28 mouse cellular contexts compared by ENCODE assay signal in genomic region chr17:94144298-94144697, GRCm38 (mm10).
DNase-seq lines count a peak whose midpoint lies in the region; ATAC-seq and TF ChIP-seq lines count a peak whose summit lies in the region.
"Had no signal": no experiment of that assay in that cellular context is flagged by ENCODE, and none has a peak within 500 bp of the region (broad histone marks: within the 10 kb centered on the region; RNA-seq: fewer than 3 reads in every experiment).

No protein-coding gene starts in this region.

- TF ChIP-seq POLR2A in brain, embryonic 14.5 days (IDR thresholded peaks at IDR 0.05; ENCODE audit: borderline replicate concordance, extremely low read depth, insufficient read depth, insufficient read length, poor library complexity, severe bottlenecking) = no peak

- H3K4me2 ChIP-seq in hindbrain, embryonic 11.5 days (replicated peaks; ENCODE audit: low read depth, low read length) = no peak overlapping the region
- H3K4me2 ChIP-seq in hindbrain, embryonic 14.5 days (replicated peaks) = no peak overlapping the region
- no peak overlapping the region for H3K4me2 ChIP-seq in hindbrain, embryonic 16.5 days (ENCODE audit: low read length)
- H3K4me2 ChIP-seq in hindbrain, embryonic 12.5 days (replicated peaks) = no peak overlapping the region
- no peak overlapping the region for H3K4me2 ChIP-seq in neural tube, embryonic 15.5 days
- H3K4me2 ChIP-seq: embryonic facial prominence, embryonic 13.5 days; embryonic facial prominence, embryonic 15.5 days; forebrain, embryonic 12.5 days had no signal

- no peak for DNase-seq in hindbrain, embryonic 11.5 days (ENCODE audit: low spot score)
- DNase-seq in hindbrain, embryonic 14.5 days (ENCODE audit: low spot score) = no peak
- DNase-seq in brain, embryonic 14.5 days (ENCODE audit: low read depth) = peak; percentile 4
- DNase-seq in B cell, adult 2 months = no peak
- DNase-seq: adrenal gland, adult 8-10 months; adrenal gland, postnatal 14 days; adrenal gland, postnatal 36 days; cerebellum, adult 11 months; cerebellum, adult 18-20 months; cerebellum, adult 8-10 months; cerebellum, adult 9-11 months; cerebellum, postnatal 14 days; cerebellum, postnatal 36 days; embryo, embryonic 11 days had no signal

- ATAC-seq in hindbrain, embryonic 11.5 days (ENCODE audit: low FRiP score) = 0 out of 2 replicates have a peak, but pooled peaks have one; percentile 27
- ATAC-seq in hindbrain, embryonic 14.5 days (ENCODE audit: low FRiP score) = no peak
- ATAC-seq in hindbrain, embryonic 16.5 days = peak; percentile 58
- ATAC-seq in hindbrain, embryonic 12.5 days (ENCODE audit: low FRiP score) = no peak
- 0 out of 2 replicates have a peak, but pooled peaks have one; percentile 35 for ATAC-seq in neural tube, embryonic 15.5 days (ENCODE audit: low FRiP score)
- ATAC-seq: activated CD4-positive, CD25-positive, alpha-beta regulatory T cell, adult 4 months; CD4-positive, CD25-positive, alpha-beta regulatory T cell, adult 4 months; forebrain, embryonic 16.5 days; Patski had no signal

- no peak overlapping the region for H3K27ac ChIP-seq in hindbrain, embryonic 11.5 days (ENCODE audit: low read depth, low read length)
- H3K27ac ChIP-seq in hindbrain, embryonic 14.5 days = no peak overlapping the region
- no peak overlapping the region for H3K27ac ChIP-seq in hindbrain, embryonic 16.5 days (ENCODE audit: low read depth, low read length)
- H3K27ac ChIP-seq in hindbrain, embryonic 12.5 days = no peak overlapping the region
- H3K27ac ChIP-seq in neural tube, embryonic 15.5 days (replicated peaks) = no peak overlapping the region
- H3K27ac ChIP-seq: embryonic facial prominence, embryonic 13.5 days; embryonic facial prominence, embryonic 15.5 days; forebrain, embryonic 10.5 days; forebrain, embryonic 12.5 days had no signal

- H3K27me3 ChIP-seq in hindbrain, embryonic 11.5 days (ENCODE audit: control insufficient read depth, insufficient read depth, low read length) = no peaks in the 10 kb centered on the region
- no peaks in the 10 kb centered on the region for H3K27me3 ChIP-seq in hindbrain, embryonic 14.5 days (ENCODE audit: control insufficient read depth, insufficient read depth, low read length)
- no peaks in the 10 kb centered on the region for H3K27me3 ChIP-seq in hindbrain, embryonic 16.5 days (replicated peaks; ENCODE audit: control insufficient read depth, insufficient read depth, low read length)
- no peaks in the 10 kb centered on the region for H3K27me3 ChIP-seq in hindbrain, embryonic 12.5 days
- H3K27me3 ChIP-seq in neural tube, embryonic 15.5 days (replicated peaks) = no peaks in the 10 kb centered on the region
- H3K27me3 ChIP-seq: CH12.LX; embryonic facial prominence, embryonic 13.5 days; embryonic facial prominence, embryonic 15.5 days; forebrain, embryonic 12.5 days; Patski had no signal

- TF ChIP-seq CTCF in brain, embryonic 14.5 days (IDR thresholded peaks at IDR 0.05; ENCODE audit: borderline replicate concordance, extremely low read depth, insufficient read depth, insufficient read length) = no peak

- H3K9ac ChIP-seq in hindbrain, embryonic 11.5 days (ENCODE audit: low read depth, low read length) = no peak overlapping the region
- no peak overlapping the region for H3K9ac ChIP-seq in hindbrain, embryonic 14.5 days
- H3K9ac ChIP-seq in hindbrain, embryonic 16.5 days (ENCODE audit: low read depth, low read length) = no peak overlapping the region
- no peak overlapping the region for H3K9ac ChIP-seq in hindbrain, embryonic 12.5 days
- H3K9ac ChIP-seq in neural tube, embryonic 15.5 days (replicated peaks) = no peak overlapping the region
- H3K9ac ChIP-seq: embryonic facial prominence, embryonic 13.5 days; embryonic facial prominence, embryonic 15.5 days; forebrain, embryonic 12.5 days had no signal

- no peaks in the 10 kb centered on the region for H3K36me3 ChIP-seq in hindbrain, embryonic 11.5 days (ENCODE audit: control insufficient read depth, insufficient read depth, low read length)
- H3K36me3 ChIP-seq in hindbrain, embryonic 14.5 days (replicated peaks; ENCODE audit: control insufficient read depth, insufficient read depth) = no peaks in the 10 kb centered on the region
- no peaks in the 10 kb centered on the region for H3K36me3 ChIP-seq in hindbrain, embryonic 16.5 days (ENCODE audit: control insufficient read depth, insufficient read depth, low read length)
- H3K36me3 ChIP-seq in hindbrain, embryonic 12.5 days = no peaks in the 10 kb centered on the region
- no peaks in the 10 kb centered on the region for H3K36me3 ChIP-seq in neural tube, embryonic 15.5 days
- H3K36me3 ChIP-seq: embryonic facial prominence, embryonic 13.5 days; embryonic facial prominence, embryonic 15.5 days; forebrain, embryonic 10.5 days; forebrain, embryonic 12.5 days; G1E had no signal

- no peaks in the 10 kb centered on the region for H3K4me1 ChIP-seq in hindbrain, embryonic 11.5 days (replicated peaks; ENCODE audit: control insufficient read depth, insufficient read depth, low read length)
- H3K4me1 ChIP-seq in hindbrain, embryonic 14.5 days (replicated peaks; ENCODE audit: control insufficient read depth, insufficient read depth, low read length) = no peaks in the 10 kb centered on the region
- no peaks in the 10 kb centered on the region for H3K4me1 ChIP-seq in hindbrain, embryonic 16.5 days (ENCODE audit: control insufficient read depth, insufficient read depth, low read depth, low read length)
- no peaks in the 10 kb centered on the region for H3K4me1 ChIP-seq in hindbrain, embryonic 12.5 days
- no peaks in the 10 kb centered on the region for H3K4me1 ChIP-seq in neural tube, embryonic 15.5 days
- H3K4me1 ChIP-seq: embryonic facial prominence, embryonic 13.5 days; embryonic facial prominence, embryonic 15.5 days; forebrain, embryonic 10.5 days; forebrain, embryonic 12.5 days had no signal

- no peak overlapping the region for H3K4me3 ChIP-seq in hindbrain, embryonic 11.5 days (ENCODE audit: low read depth, low read length)
- H3K4me3 ChIP-seq in hindbrain, embryonic 14.5 days (replicated peaks; ENCODE audit: low read length) = no peak overlapping the region
- H3K4me3 ChIP-seq in hindbrain, embryonic 16.5 days (ENCODE audit: low read length) = no peak overlapping the region
- H3K4me3 ChIP-seq in hindbrain, embryonic 12.5 days = no peak overlapping the region
- H3K4me3 ChIP-seq in neural tube, embryonic 15.5 days (replicated peaks) = no peak overlapping the region
- H3K4me3 ChIP-seq: embryonic facial prominence, embryonic 13.5 days; embryonic facial prominence, embryonic 15.5 days; erythroblast, embryonic 14.5 days; forebrain, embryonic 10.5 days; forebrain, embryonic 12.5 days had no signal

- H3K9me3 ChIP-seq in hindbrain, embryonic 11.5 days (ENCODE audit: control insufficient read depth, low read length) = no peaks in the 10 kb centered on the region
- no peaks in the 10 kb centered on the region for H3K9me3 ChIP-seq in hindbrain, embryonic 14.5 days (ENCODE audit: control insufficient read depth, low read length)
- no peaks in the 10 kb centered on the region for H3K9me3 ChIP-seq in hindbrain, embryonic 16.5 days (ENCODE audit: control insufficient read depth, low read length)
- no peaks in the 10 kb centered on the region for H3K9me3 ChIP-seq in hindbrain, embryonic 12.5 days (replicated peaks)
- no peaks in the 10 kb centered on the region for H3K9me3 ChIP-seq in neural tube, embryonic 15.5 days (replicated peaks)
- H3K9me3 ChIP-seq: embryonic facial prominence, embryonic 13.5 days; embryonic facial prominence, embryonic 15.5 days; forebrain, embryonic 10.5 days; forebrain, embryonic 12.5 days; G1E had no signal

Comparison
In these comparisons a context has a peak if more than half of its experiments do, and no peak if none do; other contexts are left out.
1. ATAC-seq: peak in hindbrain, embryonic 11.5 days (single experiment), hindbrain, embryonic 16.5 days (single experiment) and neural tube, embryonic 15.5 days (single experiment); none in hindbrain, embryonic 14.5 days (single experiment) and hindbrain, embryonic 12.5 days (single experiment).